Mouse (Mus musculus): ENCODE data around the gene Xab2. TPM values are rescaled to one million over a fixed set of nuclear protein-coding genes. Genes with fewer than 3 reads are reported as not detected.

Gene Xab2
- polyA plus RNA-seq, 1 experiment from 2014 or later: 60.5 TPM

GRCm38 (mm10) chr8:3652845-3653244 is 31.7 kb upstream of the Xab2 start:
- WGBS: 49% methylated on average over 3 of the region's 3 CpGs
- ATAC-seq (replicated peaks; ENCODE audit: low FRiP score) (no peak), DNase-seq (ENCODE audit: low spot score) (no peak)
- Histone ChIP-seq H3K27me3 (replicated peaks; ENCODE audit: control insufficient read depth, insufficient read depth, low read length) (no peaks in the 10 kb centered on the region), H3K4me3 (ENCODE audit: low read depth, low read length) (no peak overlapping the region), H3K4me1 (replicated peaks; ENCODE audit: control insufficient read depth, insufficient read depth, low read length) (no peaks in the 10 kb centered on the region), H3K27ac (ENCODE audit: low read depth, low read length) (no peak overlapping the region), H3K9me3 (ENCODE audit: control insufficient read depth, low read length) (no peaks in the 10 kb centered on the region), H3K36me3 (ENCODE audit: control insufficient read depth, insufficient read depth, low read length) (no peaks in the 10 kb centered on the region), H3K4me2 (no peak overlapping the region), H3K9ac (ENCODE audit: low read depth, low read length) (no peak overlapping the region)

GRCm38 (mm10) chr8:3648990-3649389 is 27.9 kb upstream of the Xab2 start:
- Histone ChIP-seq H3K4me1 (replicated peaks; ENCODE audit: control insufficient read depth, insufficient read depth, low read length) (no peaks in the 10 kb centered on the region), H3K27me3 (replicated peaks; ENCODE audit: control insufficient read depth, insufficient read depth, low read length) (no peaks in the 10 kb centered on the region), H3K4me2 (peak overlapping the region; percentile 11; the same call in 1 of the 2 replicates), H3K27ac (ENCODE audit: low read depth, low read length) (no peak overlapping the region), H3K4me3 (ENCODE audit: low read depth, low read length) (no peak overlapping the region), H3K9ac (ENCODE audit: low read depth, low read length) (no peak overlapping the region), H3K9me3 (ENCODE audit: control insufficient read depth, low read length) (no peaks in the 10 kb centered on the region), H3K36me3 (ENCODE audit: control insufficient read depth, insufficient read depth, low read length) (no peaks in the 10 kb centered on the region)
- WGBS: 45% methylated on average over 1 of the region's 1 CpGs
- ATAC-seq (replicated peaks; ENCODE audit: low FRiP score) (0 out of 2 replicates have a peak, but pooled peaks have one; percentile 27), DNase-seq (ENCODE audit: low spot score) (no peak)

- H3K4me1 ChIP-seq (replicated peaks; ENCODE audit: control insufficient read depth, insufficient read depth, low read length): no peaks in the 10 kb centered on the region
- no peak overlapping the region for H3K9ac ChIP-seq (ENCODE audit: low read depth, low read length)
- no peaks in the 10 kb centered on the region for H3K27me3 ChIP-seq (replicated peaks; ENCODE audit: control insufficient read depth, insufficient read depth, low read length)
- no peak overlapping the region for H3K27ac ChIP-seq (ENCODE audit: low read depth, low read length)
- DNase-seq (ENCODE audit: low spot score) (no peak), ATAC-seq (replicated peaks; ENCODE audit: low FRiP score) (no peak)
- no peak overlapping the region for H3K4me3 ChIP-seq (ENCODE audit: low read depth, low read length)
- H3K9me3 ChIP-seq (ENCODE audit: control insufficient read depth, low read length): no peaks in the 10 kb centered on the region
- no peaks in the 10 kb centered on the region for H3K36me3 ChIP-seq (ENCODE audit: control insufficient read depth, insufficient read depth, low read length)
- 63% methylated on average over 2 of the region's 2 CpGs for WGBS
- H3K4me2 ChIP-seq: no peak overlapping the region
Measured at GRCm38 (mm10) chr8:3648268-3648667, 27.2 kb upstream of the Xab2 start.

- no peaks in the 10 kb centered on the region for H3K27me3 ChIP-seq (replicated peaks; ENCODE audit: control insufficient read depth, insufficient read depth, low read length)
- no peaks in the 10 kb centered on the region for H3K36me3 ChIP-seq (ENCODE audit: control insufficient read depth, insufficient read depth, low read length)
- H3K9ac ChIP-seq (ENCODE audit: low read depth, low read length): no peak overlapping the region
- ATAC-seq (replicated peaks; ENCODE audit: low FRiP score) (no peak), DNase-seq (ENCODE audit: low spot score) (no peak)
- H3K4me2 ChIP-seq: no peak overlapping the region
- 81% methylated on average over 4 of the region's 4 CpGs for WGBS
- no peaks in the 10 kb centered on the region for H3K4me1 ChIP-seq (replicated peaks; ENCODE audit: control insufficient read depth, insufficient read depth, low read length)
- no peaks in the 10 kb centered on the region for H3K9me3 ChIP-seq (ENCODE audit: control insufficient read depth, low read length)
- no peak overlapping the region for H3K4me3 ChIP-seq (ENCODE audit: low read depth, low read length)
- no peak overlapping the region for H3K27ac ChIP-seq (ENCODE audit: low read depth, low read length)
Measured at GRCm38 (mm10) chr8:3647561-3647960, 26.4 kb upstream of the Xab2 start.

GRCm38 (mm10) chr8:3646824-3647531 is 25.9 kb upstream of the Xab2 start:
- 77% methylated on average over 6 of the region's 6 CpGs for WGBS
- ATAC-seq (replicated peaks; ENCODE audit: low FRiP score): no peak
- no peak overlapping the region for H3K9ac ChIP-seq (ENCODE audit: low read depth, low read length)
- H3K4me3 ChIP-seq (ENCODE audit: low read depth, low read length): no peak overlapping the region
- H3K4me2 ChIP-seq: no peak overlapping the region
- no peak for DNase-seq (ENCODE audit: low spot score)
- no peaks in the 10 kb centered on the region for H3K4me1 ChIP-seq (replicated peaks; ENCODE audit: control insufficient read depth, insufficient read depth, low read length)
- no peaks in the 10 kb centered on the region for H3K9me3 ChIP-seq (ENCODE audit: control insufficient read depth, low read length)
- H3K36me3 ChIP-seq (ENCODE audit: control insufficient read depth, insufficient read depth, low read length): no peaks in the 10 kb centered on the region
- H3K27me3 ChIP-seq (replicated peaks; ENCODE audit: control insufficient read depth, insufficient read depth, low read length): no peaks in the 10 kb centered on the region
- no peak overlapping the region for H3K27ac ChIP-seq (ENCODE audit: low read depth, low read length)

- Histone ChIP-seq H3K4me2 (no peak overlapping the region), H3K4me3 (ENCODE audit: low read depth, low read length) (no peak overlapping the region), H3K27ac (ENCODE audit: low read depth, low read length) (no peak overlapping the region), H3K9me3 (ENCODE audit: control insufficient read depth, low read length) (no peaks in the 10 kb centered on the region), H3K36me3 (ENCODE audit: control insufficient read depth, insufficient read depth, low read length) (peaks cover 6% of the 10 kb centered on the region; the same call in 1 of the 2 replicates), H3K4me1 (replicated peaks; ENCODE audit: control insufficient read depth, insufficient read depth, low read length) (no peaks in the 10 kb centered on the region), H3K27me3 (replicated peaks; ENCODE audit: control insufficient read depth, insufficient read depth, low read length) (no peaks in the 10 kb centered on the region), H3K9ac (ENCODE audit: low read depth, low read length) (no peak overlapping the region)
- ATAC-seq (replicated peaks; ENCODE audit: low FRiP score) (peak; percentile 80), DNase-seq (ENCODE audit: low spot score) (no peak)
- 18% methylated on average over 5 of the region's 5 CpGs for WGBS
Measured at GRCm38 (mm10) chr8:3645804-3646203, 24.7 kb upstream of the Xab2 start.

- Histone ChIP-seq H3K4me3 (ENCODE audit: low read depth, low read length) (peak overlapping the region; percentile 68), H3K4me2 (peak overlapping the region; percentile 81), H3K9me3 (ENCODE audit: control insufficient read depth, low read length) (no peaks in the 10 kb centered on the region), H3K4me1 (replicated peaks; ENCODE audit: control insufficient read depth, insufficient read depth, low read length) (no peaks in the 10 kb centered on the region), H3K36me3 (ENCODE audit: control insufficient read depth, insufficient read depth, low read length) (peaks cover 19% of the 10 kb centered on the region; the same call in 1 of the 2 replicates), H3K9ac (ENCODE audit: low read depth, low read length) (peak overlapping the region; percentile 81), H3K27ac (ENCODE audit: low read depth, low read length) (peak overlapping the region; percentile 40; the same call in 1 of the 2 replicates), H3K27me3 (replicated peaks; ENCODE audit: control insufficient read depth, insufficient read depth, low read length) (no peaks in the 10 kb centered on the region)
- WGBS: 5% methylated on average over 8 of the region's 8 CpGs
- ATAC-seq (replicated peaks; ENCODE audit: low FRiP score): peak; percentile 73
- DNase-seq (ENCODE audit: low spot score): peak; percentile 51
Measured at GRCm38 (mm10) chr8:3631478-3631875, 10.4 kb upstream of the Xab2 start.

GRCm38 (mm10) chr8:3630647-3631477 is 9.7 kb upstream of the Xab2 start, which contains the start of gene Stxbp2:
Stxbp2 (plus strand) TSS chr8:3630955.
- WGBS: 8% methylated on average over 47 of the region's 47 CpGs
- ATAC-seq (replicated peaks; ENCODE audit: low FRiP score) (peak; percentile 91), DNase-seq (ENCODE audit: low spot score) (peak; percentile 80)
- peak within 1 kb of the TSS; percentile 68 for H3K4me3 ChIP-seq (ENCODE audit: low read depth, low read length)
- H3K4me1 ChIP-seq (replicated peaks; ENCODE audit: control insufficient read depth, insufficient read depth, low read length): no peaks in the 10 kb centered on the region
- H3K27ac ChIP-seq (ENCODE audit: low read depth, low read length): peak within 1 kb of the TSS; percentile 40; the same call in 1 of the 2 replicates
- H3K9ac ChIP-seq (ENCODE audit: low read depth, low read length): peak within 1 kb of the TSS; percentile 81
- no peaks in the 10 kb centered on the region for H3K27me3 ChIP-seq (replicated peaks; ENCODE audit: control insufficient read depth, insufficient read depth, low read length)
- H3K9me3 ChIP-seq (ENCODE audit: control insufficient read depth, low read length): no peaks in the 10 kb centered on the region
- H3K36me3 ChIP-seq (ENCODE audit: control insufficient read depth, insufficient read depth, low read length): peaks cover 13% of the 10 kb centered on the region; the same call in 1 of the 2 replicates
- H3K4me2 ChIP-seq: peak within 1 kb of the TSS; percentile 81

All from liver, embryonic 11.5 days (tissue).